8 mouse cellular contexts compared by ENCODE assay signal in genomic region chr8:106704199-106704900, GRCm38 (mm10). TPM values are rescaled to one million over a fixed set of nuclear protein-coding genes. Genes with fewer than 3 reads are reported as not detected.
DNase-seq lines count a peak whose midpoint lies in the region; ATAC-seq and TF ChIP-seq lines count a peak whose summit lies in the region.
"Had no signal": no experiment of that assay in that cellular context is flagged by ENCODE, and none has a peak within 500 bp of the region (broad histone marks: within the 10 kb centered on the region; RNA-seq: fewer than 3 reads in every experiment).

No protein-coding gene starts in this region.

- no peak overlapping the region for H3K4me3 ChIP-seq in kidney, adult 2 months (ENCODE audit: insufficient read depth, low read depth, low read length)
- no peak overlapping the region for H3K4me3 ChIP-seq in embryonic facial prominence, embryonic 11.5 days (ENCODE audit: low read depth, low read length)
- H3K4me3 ChIP-seq in heart, embryonic 16.5 days (ENCODE audit: low read length) = no peak overlapping the region
- H3K4me3 ChIP-seq in liver, embryonic 12.5 days = no peak overlapping the region
- H3K4me3 ChIP-seq: neural tube, embryonic 12.5 days had no signal

- no peaks in the 10 kb centered on the region for H3K9me3 ChIP-seq in embryonic facial prominence, embryonic 11.5 days (replicated peaks; ENCODE audit: control insufficient read depth, low read length)
- H3K9me3 ChIP-seq in heart, embryonic 16.5 days (replicated peaks; ENCODE audit: control insufficient read depth, low read length) = no peaks in the 10 kb centered on the region
- no peaks in the 10 kb centered on the region for H3K9me3 ChIP-seq in liver, embryonic 12.5 days (replicated peaks)
- H3K9me3 ChIP-seq: neural tube, embryonic 12.5 days had no signal

- no peaks in the 10 kb centered on the region; the same call in 1 of the 2 replicates for H3K36me3 ChIP-seq in kidney, adult 2 months (ENCODE audit: control insufficient read depth, insufficient read depth, low read length)
- no peaks in the 10 kb centered on the region for H3K36me3 ChIP-seq in embryonic facial prominence, embryonic 11.5 days (replicated peaks; ENCODE audit: control insufficient read depth, insufficient read depth, low read depth, low read length)
- H3K36me3 ChIP-seq in heart, embryonic 16.5 days (ENCODE audit: control insufficient read depth, insufficient read depth) = peaks cover 11% of the 10 kb centered on the region
- H3K36me3 ChIP-seq in liver, embryonic 12.5 days = peaks cover 31% of the 10 kb centered on the region

- 0 out of 2 replicates have a peak, but pooled peaks cover 6% of the 10 kb centered on the region for H3K4me1 ChIP-seq in kidney, adult 2 months (ENCODE audit: control insufficient read depth, insufficient read depth, low read length)
- no peaks in the 10 kb centered on the region for H3K4me1 ChIP-seq in embryonic facial prominence, embryonic 11.5 days (ENCODE audit: control insufficient read depth, insufficient read depth, low read length)
- H3K4me1 ChIP-seq in heart, embryonic 16.5 days (ENCODE audit: control insufficient read depth, insufficient read depth, low read length) = peaks cover 8% of the 10 kb centered on the region
- H3K4me1 ChIP-seq in liver, embryonic 12.5 days = no peaks in the 10 kb centered on the region
- H3K4me1 ChIP-seq: neural tube, embryonic 12.5 days had no signal

- peak overlapping the region; percentile 68 for H3K27ac ChIP-seq in kidney, adult 2 months (ENCODE audit: insufficient read depth, low read depth, low read length)
- H3K27ac ChIP-seq in embryonic facial prominence, embryonic 11.5 days (replicated peaks; ENCODE audit: low read depth, low read length) = peak overlapping the region; percentile 47; the same call in 1 of the 2 replicates
- peak overlapping the region; percentile 90 for H3K27ac ChIP-seq in heart, embryonic 16.5 days (ENCODE audit: low read length)
- peak overlapping the region; percentile 11 for H3K27ac ChIP-seq in liver, embryonic 12.5 days
- H3K27ac ChIP-seq: neural tube, embryonic 12.5 days had no signal

- no peak overlapping the region for H3K4me2 ChIP-seq in embryonic facial prominence, embryonic 11.5 days (ENCODE audit: low read depth, low read length)
- no peak overlapping the region for H3K4me2 ChIP-seq in heart, embryonic 16.5 days (ENCODE audit: low read depth, low read length)
- no peak overlapping the region for H3K4me2 ChIP-seq in liver, embryonic 12.5 days
- H3K4me2 ChIP-seq: neural tube, embryonic 12.5 days had no signal

- ATAC-seq in embryonic facial prominence, embryonic 11.5 days (replicated peaks; ENCODE audit: insufficient number of reproducible peaks, low FRiP score, low TSS enrichment, low read depth) = 0 out of 2 replicates have a peak, but pooled peaks have one; percentile 29
- ATAC-seq in heart, embryonic 16.5 days (replicated peaks; ENCODE audit: extremely low read depth, insufficient read depth, low FRiP score) = peak; percentile 38
- no peak for ATAC-seq in liver, embryonic 12.5 days

- TF ChIP-seq POLR2A in kidney, adult 2 months (IDR thresholded peaks at IDR 0.05; ENCODE audit: low read depth, low read length) = no peak

- no peaks in the 10 kb centered on the region for H3K27me3 ChIP-seq in kidney, adult 2 months (replicated peaks; ENCODE audit: control insufficient read depth, insufficient read depth, low read length)
- no peaks in the 10 kb centered on the region for H3K27me3 ChIP-seq in embryonic facial prominence, embryonic 11.5 days (ENCODE audit: control insufficient read depth, insufficient read depth, low read length)
- no peaks in the 10 kb centered on the region for H3K27me3 ChIP-seq in heart, embryonic 16.5 days (ENCODE audit: control insufficient read depth, insufficient read depth, low read length)
- no peaks in the 10 kb centered on the region for H3K27me3 ChIP-seq in liver, embryonic 12.5 days (replicated peaks)
- H3K27me3 ChIP-seq: neural tube, embryonic 12.5 days had no signal

- WGBS in kidney, adult 2 months = 80% methylated on average over 9 of the region's 9 CpGs
- 72% methylated on average over 9 of the region's 9 CpGs for WGBS in embryonic facial prominence, embryonic 11.5 days
- WGBS in heart, embryonic 16.5 days = 67% methylated on average over 9 of the region's 9 CpGs
- 72% methylated on average over 9 of the region's 9 CpGs for WGBS in liver, embryonic 12.5 days (ENCODE audit: insufficient replicate concordance)

- no peak for DNase-seq in kidney, adult 2 months
- no peak for DNase-seq in kidney, postnatal 14 days
- no peak for DNase-seq in embryonic facial prominence, embryonic 11.5 days (ENCODE audit: low spot score)
- no peak for DNase-seq in adipocyte (ENCODE audit: low spot score)
- DNase-seq in spleen, postnatal 10 days (ENCODE audit: low spot score in 2 of 2) = no peak

- H3K9ac ChIP-seq in embryonic facial prominence, embryonic 11.5 days (replicated peaks; ENCODE audit: low read length) = no peak overlapping the region; the same call in 1 of the 2 replicates
- H3K9ac ChIP-seq in heart, embryonic 16.5 days (ENCODE audit: low read length) = no peak overlapping the region
- no peak overlapping the region for H3K9ac ChIP-seq in liver, embryonic 12.5 days
- H3K9ac ChIP-seq: neural tube, embryonic 12.5 days had no signal

- TF ChIP-seq CTCF in kidney, adult 2 months (conservative IDR thresholded peaks at IDR 0.05; ENCODE audit: insufficient read depth, insufficient read length, low read depth, low read length) = no peak

RNA-seq across cellular contexts. Expression of gene Tango6, which starts 21.5 kb away (rescaled TPM):
- 6.1 TPM in 2 replicates for polyA plus RNA-seq in kidney, adult 2 months (2012; rRNA removed)
- 6.7 and 6.9 TPM in 2 replicates for polyA plus RNA-seq in embryonic facial prominence, embryonic 11.5 days (2014; fragmentation: Nextera tagmentation; extraction: Ambion mirVana)
- polyA plus RNA-seq in heart, embryonic 16.5 days (2015; fragmentation: Nextera tagmentation; extraction: Ambion mirVana) = 7.6 and 7.7 TPM in 2 replicates
- polyA plus RNA-seq in liver, embryonic 12.5 days (2016; fragmentation: Nextera tagmentation; extraction: Ambion mirVana) = 6.0 and 6.4 TPM in 2 replicates

Comparison
In these comparisons a context has a peak if more than half of its experiments do, and no peak if none do; other contexts are left out.
1. H3K27ac ChIP-seq: peak in every context shown above with its lines; median percentile 90 in heart, embryonic 16.5 days; 68 in kidney, adult 2 months; 47 in embryonic facial prominence, embryonic 11.5 days; 11 in liver, embryonic 12.5 days.